Mouse (Mus musculus) bone marrow macrophage, adult 2 months (primary cell): ENCODE measurements around the gene Rag1.

Experiments used
- CTCF ChIP-seq: IDR thresholded peaks from 2 replicates; pipeline ENCODE4 v1.5.1; 2012; ENCODE audit warnings: low read depth, mild to moderate bottlenecking, low read length, moderate library complexity
- POLR2A ChIP-seq: IDR thresholded peaks from 2 replicates; pipeline ENCODE4 v1.6.1; 2012; ENCODE audit warnings: mild to moderate bottlenecking, low read depth, low read length, borderline replicate concordance

DNA sequence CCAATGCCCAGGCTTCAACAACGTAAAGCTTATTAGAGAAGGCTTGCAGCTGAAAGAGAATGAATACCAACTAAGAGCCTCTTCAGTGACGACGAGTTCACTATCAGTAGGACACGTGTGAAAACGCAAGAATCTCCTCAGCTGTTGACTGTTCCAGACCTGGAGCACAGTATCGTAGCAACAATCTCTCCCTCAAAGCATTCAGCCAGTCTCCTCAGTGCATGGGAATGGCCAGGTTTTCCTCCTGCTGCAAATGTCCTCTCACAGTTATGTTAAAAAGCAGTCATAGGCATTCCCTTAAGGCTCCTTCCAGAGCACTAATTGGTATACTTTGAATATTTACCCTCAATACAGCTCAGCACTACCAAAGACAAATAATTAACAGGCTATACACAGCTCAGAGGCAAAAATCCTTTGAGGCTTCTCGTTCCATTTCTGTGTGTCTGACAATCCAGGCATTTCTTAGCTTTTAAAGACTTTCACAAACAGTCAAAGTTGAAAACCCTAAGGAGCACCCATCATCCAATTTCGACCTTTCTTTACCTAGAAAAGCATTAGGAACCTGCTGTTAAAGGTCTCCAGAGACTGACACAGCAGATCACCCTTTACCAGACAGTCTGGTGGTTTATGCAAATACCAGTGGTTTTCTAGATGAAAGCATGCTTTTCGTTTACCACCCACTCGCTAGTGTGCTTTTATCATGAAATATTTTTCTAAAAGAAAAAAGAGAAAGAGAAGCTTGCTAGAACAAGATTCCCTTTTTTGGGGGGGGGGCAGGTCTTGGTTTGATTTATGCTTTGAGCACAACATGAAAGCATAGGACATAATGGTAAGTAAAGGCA lies 33.6 kb downstream of the Rag1 start:
- TF ChIP-seq CTCF (no peak), POLR2A (no peak)
